Mouse (Mus musculus) brain, embryonic 14.5 days (tissue): ENCODE data around the gene Cxcr5.

Experiments
- CTCF ChIP-seq: fragments of 200-500 bp; IDR thresholded peaks from 2 replicates; pipeline ENCODE4 v1.5.1; 2012; ENCODE audit warnings: inconsistent platforms, mild to moderate bottlenecking, moderate library complexity, borderline replicate concordance; ENCODE audit not compliant: insufficient read depth, insufficient read length; ENCODE audit errors: extremely low read depth
- POLR2A ChIP-seq: fragments of 200-500 bp; IDR thresholded peaks from 2 replicates; pipeline ENCODE4 v1.6.1; 2012; ENCODE audit warnings: mild to moderate bottlenecking, inconsistent platforms, borderline replicate concordance; ENCODE audit not compliant: poor library complexity, insufficient read depth, insufficient read length, severe bottlenecking; ENCODE audit errors: extremely low read depth

DNA sequence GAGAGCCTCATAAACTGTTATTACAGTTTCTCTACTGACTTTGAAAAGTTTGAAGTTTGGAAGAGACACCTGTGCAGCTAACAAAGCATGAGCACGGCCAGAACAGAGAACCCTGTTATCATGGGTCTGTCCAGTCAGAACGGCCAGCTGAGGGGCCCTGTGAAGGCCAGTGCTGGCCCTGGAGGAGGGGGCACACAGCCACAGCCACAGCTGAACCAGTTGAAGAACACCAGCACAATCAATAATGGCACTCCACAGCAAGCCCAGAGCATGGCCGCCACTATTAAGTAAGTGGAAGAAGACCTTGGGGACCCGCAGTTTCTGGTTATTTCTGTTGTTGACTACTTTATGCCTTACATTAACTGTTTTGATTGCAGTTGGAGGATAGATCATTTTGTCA is 45.6 kb upstream of the Cxcr5 start:
- TF ChIP-seq CTCF (no peak), POLR2A (no peak)
